Mouse (Mus musculus): ENCODE measurements around the gene AI854703. TPM values are rescaled to one million over a fixed set of nuclear protein-coding genes. Genes with fewer than 3 reads are reported as not detected.

The AI854703 gene
- polyA plus RNA-seq, 2 experiments = 0.76 to 1.1 TPM

DNA sequence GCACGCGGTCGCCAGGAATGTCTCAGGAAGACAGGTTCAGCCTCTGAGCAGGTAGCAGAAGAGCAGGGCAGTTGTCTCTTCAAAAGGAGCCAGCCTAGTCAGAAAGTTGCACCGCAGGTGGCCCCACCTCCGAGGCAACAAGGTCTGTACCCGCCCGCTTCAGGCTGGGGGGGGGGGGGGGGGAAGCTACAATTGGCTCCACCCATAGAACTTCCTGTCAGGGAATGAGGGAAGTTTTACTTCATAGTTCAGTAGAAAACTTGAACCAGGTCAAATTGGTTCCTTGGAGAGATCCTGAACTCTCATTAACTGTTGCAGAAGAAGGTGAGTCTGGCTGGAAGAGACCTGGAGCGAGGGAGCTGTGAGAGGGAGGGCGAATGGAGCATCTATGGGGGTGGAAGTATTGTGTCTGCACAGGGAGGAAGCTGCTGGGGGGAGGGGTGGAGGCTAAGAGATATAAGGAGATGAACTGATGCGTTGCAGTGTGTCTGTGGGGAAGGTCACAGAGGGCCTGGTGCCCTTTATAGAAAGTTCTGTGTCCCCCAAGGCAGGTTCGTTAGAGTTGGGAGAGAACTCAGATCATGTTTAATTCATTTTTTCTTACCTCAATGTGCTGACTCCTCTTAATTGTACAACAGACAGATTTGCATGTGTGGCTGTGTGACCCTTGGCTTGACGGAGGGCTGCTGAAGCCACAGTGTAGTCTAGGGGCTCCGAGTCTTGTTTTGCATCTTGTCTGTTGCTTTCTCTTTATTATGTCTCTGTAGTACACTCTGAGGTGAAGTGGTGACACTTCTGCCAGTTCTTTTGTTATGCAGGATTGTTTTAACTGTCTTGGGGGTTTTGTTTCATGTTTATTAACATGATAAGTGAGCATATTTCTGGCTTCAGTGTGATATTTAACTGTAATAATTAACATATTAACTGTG, 49.6 kb downstream of the AI854703 start, which contains the start of gene Gimap9:
Gene Gimap9 (plus strand): TSS at position 199 of the 929 bp plus-strand sequence.
- Histone ChIP-seq H3K27me3 (ENCODE audit: control insufficient read depth, insufficient read depth, low read length) (no peaks in the 10 kb centered on the region), H3K9me3 (ENCODE audit: control insufficient read depth, low read length) (no peaks in the 10 kb centered on the region), H3K4me1 (ENCODE audit: control insufficient read depth, insufficient read depth, low read length) (no peaks in the 10 kb centered on the region), H3K36me3 (ENCODE audit: control insufficient read depth, insufficient read depth, low read length) (no peaks in the 10 kb centered on the region), H3K9ac (ENCODE audit: low read depth, low read length, severe bottlenecking) (0 out of 2 replicates have a peak within 1 kb of the TSS, but pooled peaks have one; percentile 4), H3K27ac (replicated peaks; ENCODE audit: low read depth, low read length) (no peak within 1 kb of the TSS), H3K4me2 (replicated peaks; ENCODE audit: low read depth, low read length, severe bottlenecking) (peak within 1 kb of the TSS; percentile 32), H3K4me3 (replicated peaks; ENCODE audit: low read length) (peak within 1 kb of the TSS; percentile 24)
- no peak for TF ChIP-seq POLR2A (IDR thresholded peaks at IDR 0.05; ENCODE audit: borderline replicate concordance, extremely low read depth, insufficient read depth, insufficient read length)
- 37% methylated on average over 13 of the region's 13 CpGs for WGBS
- DNase-seq (ENCODE audit: low spot score) (no peak), ATAC-seq (ENCODE audit: low FRiP score, low read depth) (no peak)

DNA sequence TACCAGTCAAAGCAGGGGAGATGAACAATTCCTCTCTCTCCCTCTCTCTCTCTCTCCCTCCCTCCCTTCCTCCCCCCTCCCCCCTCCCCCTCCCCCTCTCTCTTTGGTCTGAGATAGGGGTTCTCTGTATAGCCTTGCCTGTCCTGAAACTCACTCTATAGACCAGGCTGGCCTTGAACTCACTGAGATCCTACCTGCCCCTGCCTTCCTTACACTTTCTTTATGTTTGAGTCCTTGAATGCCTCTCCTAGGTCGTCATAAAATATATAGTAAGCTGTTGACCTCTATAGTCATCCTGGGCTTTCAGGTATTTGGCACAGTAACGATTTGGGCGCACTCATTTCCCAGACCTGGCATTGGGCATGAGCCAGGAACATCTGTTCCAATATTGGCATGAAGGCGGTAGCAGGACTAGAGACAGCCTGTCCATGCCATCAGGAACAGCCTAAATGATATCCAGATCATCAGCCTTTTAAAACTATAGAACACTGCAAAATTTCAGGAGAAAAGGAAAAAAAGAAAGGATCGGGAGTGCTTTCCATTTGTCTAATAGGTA, 50.4 kb downstream of the AI854703 start:
- no peak for ATAC-seq (ENCODE audit: low FRiP score, low read depth)
- no peak for TF ChIP-seq POLR2A (IDR thresholded peaks at IDR 0.05; ENCODE audit: borderline replicate concordance, extremely low read depth, insufficient read depth, insufficient read length)
- H3K4me1 ChIP-seq (ENCODE audit: control insufficient read depth, insufficient read depth, low read length) = no peaks in the 10 kb centered on the region
- H3K27ac ChIP-seq (replicated peaks; ENCODE audit: low read depth, low read length) = no peak overlapping the region
- no peaks in the 10 kb centered on the region for H3K9me3 ChIP-seq (ENCODE audit: control insufficient read depth, low read length)
- no peak overlapping the region for H3K4me2 ChIP-seq (replicated peaks; ENCODE audit: low read depth, low read length, severe bottlenecking)
- no peak for DNase-seq (ENCODE audit: low spot score)
- no peaks in the 10 kb centered on the region for H3K27me3 ChIP-seq (ENCODE audit: control insufficient read depth, insufficient read depth, low read length)
- WGBS = 75% methylated on average over 5 of the region's 5 CpGs
- H3K36me3 ChIP-seq (ENCODE audit: control insufficient read depth, insufficient read depth, low read length) = no peaks in the 10 kb centered on the region
- no peak overlapping the region for H3K9ac ChIP-seq (ENCODE audit: low read depth, low read length, severe bottlenecking)
- no peak overlapping the region for H3K4me3 ChIP-seq (replicated peaks; ENCODE audit: low read length)

DNA sequence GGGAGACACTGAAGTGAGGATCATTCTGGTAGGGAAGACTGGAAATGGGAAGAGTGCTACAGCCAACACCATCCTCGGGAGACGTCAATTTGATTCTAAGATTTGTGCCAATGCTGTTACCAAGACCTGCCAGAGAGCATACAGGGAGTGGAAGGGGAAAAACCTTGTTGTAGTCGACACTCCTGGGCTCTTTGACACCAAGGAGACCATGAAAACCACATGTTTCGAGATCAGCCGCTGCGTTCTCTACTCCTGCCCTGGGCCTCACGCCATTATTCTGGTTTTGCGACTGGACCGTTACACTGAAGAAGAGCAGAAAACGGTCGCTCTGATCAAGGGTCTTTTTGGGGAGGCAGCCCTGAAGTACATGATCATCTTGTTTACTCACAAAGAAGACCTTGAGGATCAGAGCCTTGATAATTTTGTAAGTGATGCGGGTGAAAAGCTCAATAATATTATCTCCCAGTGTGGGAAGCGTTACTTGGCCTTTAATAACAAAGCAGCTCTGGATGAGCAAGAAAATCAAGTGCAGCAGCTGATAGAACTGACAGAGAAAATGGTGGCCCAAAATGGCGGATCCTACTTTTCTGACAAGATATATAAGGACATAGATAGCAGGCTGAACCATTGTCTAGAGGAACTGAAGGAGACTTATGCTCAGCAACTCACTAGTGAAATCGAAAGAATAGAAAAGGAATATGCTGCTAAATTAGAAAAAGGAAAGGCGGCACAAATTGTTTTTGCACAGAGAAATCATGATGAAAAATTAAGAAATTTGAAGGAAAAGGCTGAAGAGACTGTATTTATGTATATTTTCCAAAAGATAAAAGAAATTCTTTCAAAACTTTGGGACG, 51.2 kb downstream of the AI854703 start:
- 90% methylated on average over 17 of the region's 17 CpGs for WGBS
- no peak overlapping the region for H3K4me2 ChIP-seq (replicated peaks; ENCODE audit: low read depth, low read length, severe bottlenecking)
- no peak overlapping the region for H3K9ac ChIP-seq (ENCODE audit: low read depth, low read length, severe bottlenecking)
- no peak overlapping the region for H3K4me3 ChIP-seq (replicated peaks; ENCODE audit: low read length)
- no peaks in the 10 kb centered on the region for H3K9me3 ChIP-seq (ENCODE audit: control insufficient read depth, low read length)
- H3K27me3 ChIP-seq (ENCODE audit: control insufficient read depth, insufficient read depth, low read length) = no peaks in the 10 kb centered on the region
- H3K36me3 ChIP-seq (ENCODE audit: control insufficient read depth, insufficient read depth, low read length) = no peaks in the 10 kb centered on the region
- DNase-seq (ENCODE audit: low spot score) (no peak), ATAC-seq (ENCODE audit: low FRiP score, low read depth) (no peak)
- no peak for TF ChIP-seq POLR2A (IDR thresholded peaks at IDR 0.05; ENCODE audit: borderline replicate concordance, extremely low read depth, insufficient read depth, insufficient read length)
- H3K27ac ChIP-seq (replicated peaks; ENCODE audit: low read depth, low read length) = no peak overlapping the region
- H3K4me1 ChIP-seq (ENCODE audit: control insufficient read depth, insufficient read depth, low read length) = no peaks in the 10 kb centered on the region

DNA sequence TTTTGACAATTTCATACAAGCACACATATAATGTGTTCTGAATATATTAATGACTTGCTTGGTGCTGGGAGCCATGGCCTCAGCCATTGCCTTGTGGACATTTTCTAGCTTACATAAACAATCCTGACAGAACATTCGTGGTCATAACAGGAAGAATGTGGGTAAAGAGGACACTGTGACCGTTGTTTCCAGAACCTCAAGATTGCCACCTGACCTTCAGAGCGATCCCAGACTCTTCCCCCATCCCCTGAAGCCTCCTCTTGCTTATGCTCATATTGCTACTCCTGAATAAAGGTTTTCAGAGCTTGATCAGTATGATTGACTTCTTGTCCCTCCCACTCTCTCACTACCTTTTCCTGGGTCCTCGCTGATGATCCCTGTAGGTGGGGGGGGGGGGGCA, 51.8 kb downstream of the AI854703 start:
- Histone ChIP-seq H3K27me3 (ENCODE audit: control insufficient read depth, insufficient read depth, low read length) (no peaks in the 10 kb centered on the region), H3K9me3 (ENCODE audit: control insufficient read depth, low read length) (no peaks in the 10 kb centered on the region), H3K4me2 (replicated peaks; ENCODE audit: low read depth, low read length, severe bottlenecking) (no peak overlapping the region), H3K36me3 (ENCODE audit: control insufficient read depth, insufficient read depth, low read length) (no peaks in the 10 kb centered on the region), H3K27ac (replicated peaks; ENCODE audit: low read depth, low read length) (no peak overlapping the region), H3K4me3 (replicated peaks; ENCODE audit: low read length) (no peak overlapping the region), H3K4me1 (ENCODE audit: control insufficient read depth, insufficient read depth, low read length) (no peaks in the 10 kb centered on the region), H3K9ac (ENCODE audit: low read depth, low read length, severe bottlenecking) (no peak overlapping the region)
- DNase-seq (ENCODE audit: low spot score) = no peak
- ATAC-seq (ENCODE audit: low FRiP score, low read depth) = no peak
- no peak for TF ChIP-seq POLR2A (IDR thresholded peaks at IDR 0.05; ENCODE audit: borderline replicate concordance, extremely low read depth, insufficient read depth, insufficient read length)
- WGBS = 81% methylated on average over 4 of the region's 4 CpGs

DNA sequence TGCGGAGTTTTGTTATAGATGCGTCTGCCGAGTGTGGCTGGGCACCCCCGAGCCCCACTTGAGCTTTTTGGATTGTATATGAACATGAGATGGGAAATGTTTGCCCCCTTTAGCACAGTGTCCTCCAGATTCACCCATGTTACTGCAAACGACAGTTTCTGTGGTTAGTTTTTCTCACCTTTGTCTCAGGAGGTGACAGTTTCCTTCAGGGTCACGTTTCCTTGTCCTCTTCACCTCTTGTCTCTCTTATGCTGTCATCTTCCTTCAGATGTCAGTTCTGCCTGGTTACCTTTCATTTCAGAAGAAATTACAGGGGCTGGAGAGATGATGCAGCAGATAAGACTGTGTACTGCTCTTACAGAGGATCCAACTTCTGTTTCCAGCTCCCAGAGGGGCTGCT, 53.1 kb downstream of the AI854703 start:
- no peak overlapping the region for H3K27ac ChIP-seq (replicated peaks; ENCODE audit: low read depth, low read length)
- no peak overlapping the region for H3K4me2 ChIP-seq (replicated peaks; ENCODE audit: low read depth, low read length, severe bottlenecking)
- H3K27me3 ChIP-seq (ENCODE audit: control insufficient read depth, insufficient read depth, low read length) = no peaks in the 10 kb centered on the region
- DNase-seq (ENCODE audit: low spot score) = no peak
- no peak overlapping the region for H3K4me3 ChIP-seq (replicated peaks; ENCODE audit: low read length)
- no peaks in the 10 kb centered on the region for H3K4me1 ChIP-seq (ENCODE audit: control insufficient read depth, insufficient read depth, low read length)
- TF ChIP-seq POLR2A (IDR thresholded peaks at IDR 0.05; ENCODE audit: borderline replicate concordance, extremely low read depth, insufficient read depth, insufficient read length) = no peak
- ATAC-seq (ENCODE audit: low FRiP score, low read depth) = no peak
- H3K36me3 ChIP-seq (ENCODE audit: control insufficient read depth, insufficient read depth, low read length) = no peaks in the 10 kb centered on the region
- no peaks in the 10 kb centered on the region for H3K9me3 ChIP-seq (ENCODE audit: control insufficient read depth, low read length)
- WGBS = 75% methylated on average over 6 of the region's 6 CpGs
- H3K9ac ChIP-seq (ENCODE audit: low read depth, low read length, severe bottlenecking) = no peak overlapping the region
